Mouse (Mus musculus): ENCODE data around the gene Msx2.

Msx2 gene

DNA sequence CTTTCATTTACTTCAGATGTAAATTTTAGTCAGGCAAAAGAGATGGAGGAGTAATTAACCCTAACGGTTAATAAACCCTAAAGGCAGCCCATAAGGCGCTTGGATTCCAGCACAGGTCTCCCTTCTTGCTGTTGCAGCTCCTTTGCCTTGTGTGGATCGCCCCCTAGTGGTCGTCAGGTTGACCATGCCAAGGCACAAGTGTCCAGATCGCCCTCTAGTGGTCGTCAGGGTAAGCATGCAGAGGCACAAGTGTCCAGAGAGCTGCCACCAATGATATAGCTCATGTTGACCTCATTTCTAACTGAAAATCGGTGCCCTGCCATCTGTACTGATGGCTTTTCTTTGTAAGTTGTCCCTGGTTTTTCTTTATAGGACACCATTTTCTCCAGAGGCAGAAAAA lies 46.4 kb downstream of the Msx2 start:
- in situ Hi-C loops (cut with MboI; ENCODE audit: low pct_unique_long_range_greater_than_20kb in 1 of 2, low sequenced_read_pairs in 2 of 2, unreplicated experiment in 1 of 2) = loop anchor here in 1 of 2 experiments (25.0 kb wide), 1 partner anchor 336 kb away; no protein-coding TSS in a partner anchor

DNA sequence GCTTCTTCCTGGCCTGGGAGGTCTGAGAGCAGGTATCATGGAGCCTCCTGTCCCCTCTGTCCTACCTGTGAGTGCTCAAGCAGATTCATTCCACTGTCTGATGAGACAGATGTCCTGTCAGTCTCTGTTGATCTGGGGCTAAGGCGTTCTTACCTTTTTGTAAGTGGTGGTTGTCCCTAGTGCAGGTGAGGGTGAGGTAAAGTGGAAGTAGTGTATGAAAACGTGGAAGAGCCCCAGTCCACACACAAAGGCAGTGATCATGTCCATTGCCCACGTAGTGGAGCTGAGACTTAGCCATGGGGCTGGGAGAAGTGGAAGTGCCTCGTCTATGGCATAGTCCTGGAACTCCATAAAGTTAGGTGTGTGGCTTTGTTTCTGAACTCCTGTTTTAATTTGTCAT lies 51.7 kb downstream of the Msx2 start:
- in situ Hi-C loops (cut with MboI; ENCODE audit: low pct_unique_long_range_greater_than_20kb in 1 of 2, low sequenced_read_pairs in 2 of 2, unreplicated experiment in 1 of 2) = no loop called here

GRCm38 (mm10) chr13:53420741-53421140 lies 52.1 kb downstream of the Msx2 start:
- in situ Hi-C loops (cut with MboI; ENCODE audit: low pct_unique_long_range_greater_than_20kb in 1 of 2, low sequenced_read_pairs in 2 of 2, unreplicated experiment in 1 of 2) = no loop called here

DNA sequence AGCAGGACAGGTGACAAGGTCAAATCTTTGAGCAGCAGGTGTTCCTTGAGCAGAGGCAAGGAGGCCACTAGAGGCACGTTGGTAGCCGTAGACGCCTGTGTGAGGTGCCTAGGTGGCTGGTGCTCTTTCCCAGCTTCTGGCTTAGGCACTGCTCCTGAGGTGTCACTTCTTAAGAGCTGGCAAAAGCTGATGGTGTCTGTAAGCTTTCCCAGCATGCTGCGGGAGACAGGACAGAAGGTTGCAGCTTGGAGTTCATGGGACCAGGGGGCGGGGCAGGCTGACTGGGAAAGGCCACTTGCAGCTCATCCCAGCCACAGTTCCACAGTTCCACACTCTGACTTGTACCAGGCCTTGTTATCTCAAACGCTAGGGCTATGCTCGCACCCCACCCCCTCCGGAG lies 53.2 kb downstream of the Msx2 start:
- in situ Hi-C loops (cut with MboI; ENCODE audit: low pct_unique_long_range_greater_than_20kb in 1 of 2, low sequenced_read_pairs in 2 of 2, unreplicated experiment in 1 of 2) = no loop called here

DNA sequence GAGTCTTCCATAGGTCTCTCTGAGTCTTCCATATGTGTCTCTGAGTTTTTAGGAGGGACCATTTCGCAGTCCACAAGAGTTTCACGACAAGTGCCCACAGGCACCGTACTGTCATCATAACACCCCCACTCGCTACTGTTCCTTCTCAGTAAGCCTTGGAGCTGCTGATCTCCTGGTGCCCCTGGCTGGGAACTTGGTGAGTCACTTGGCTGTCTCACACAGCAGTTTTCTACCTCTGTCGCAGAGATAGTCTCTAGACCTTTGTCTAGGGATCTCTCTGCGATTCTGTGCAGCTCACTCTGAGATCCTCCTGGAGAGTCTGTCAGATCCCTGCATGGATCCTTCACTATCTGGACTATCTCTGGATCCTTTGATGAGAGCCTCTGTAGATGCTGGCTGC lies 55.2 kb downstream of the Msx2 start:
- in situ Hi-C loops (cut with MboI; ENCODE audit: low pct_unique_long_range_greater_than_20kb in 1 of 2, low sequenced_read_pairs in 2 of 2, unreplicated experiment in 1 of 2) = no loop called here

All from mouse embryonic stem cell (cell line).